Mouse (Mus musculus) testis, adult 2 months (tissue): ENCODE data around the gene Flt1.

Source experiments
- CTCF ChIP-seq: fragments of 200-500 bp; IDR thresholded peaks from 2 replicates; pipeline ENCODE4 v1.5.1; 2012; ENCODE audit warnings: low read depth, mild to moderate bottlenecking, inconsistent platforms, low read length, moderate library complexity; ENCODE audit not compliant: control insufficient read depth, insufficient read depth, insufficient replicate concordance
- POLR2A ChIP-seq: fragments of 200-500 bp; IDR thresholded peaks from 2 replicates; pipeline ENCODE4 v1.6.1; 2012; ENCODE audit warnings: low read depth, mild to moderate bottlenecking, inconsistent platforms, low read length, moderate library complexity; ENCODE audit not compliant: control insufficient read depth

DNA sequence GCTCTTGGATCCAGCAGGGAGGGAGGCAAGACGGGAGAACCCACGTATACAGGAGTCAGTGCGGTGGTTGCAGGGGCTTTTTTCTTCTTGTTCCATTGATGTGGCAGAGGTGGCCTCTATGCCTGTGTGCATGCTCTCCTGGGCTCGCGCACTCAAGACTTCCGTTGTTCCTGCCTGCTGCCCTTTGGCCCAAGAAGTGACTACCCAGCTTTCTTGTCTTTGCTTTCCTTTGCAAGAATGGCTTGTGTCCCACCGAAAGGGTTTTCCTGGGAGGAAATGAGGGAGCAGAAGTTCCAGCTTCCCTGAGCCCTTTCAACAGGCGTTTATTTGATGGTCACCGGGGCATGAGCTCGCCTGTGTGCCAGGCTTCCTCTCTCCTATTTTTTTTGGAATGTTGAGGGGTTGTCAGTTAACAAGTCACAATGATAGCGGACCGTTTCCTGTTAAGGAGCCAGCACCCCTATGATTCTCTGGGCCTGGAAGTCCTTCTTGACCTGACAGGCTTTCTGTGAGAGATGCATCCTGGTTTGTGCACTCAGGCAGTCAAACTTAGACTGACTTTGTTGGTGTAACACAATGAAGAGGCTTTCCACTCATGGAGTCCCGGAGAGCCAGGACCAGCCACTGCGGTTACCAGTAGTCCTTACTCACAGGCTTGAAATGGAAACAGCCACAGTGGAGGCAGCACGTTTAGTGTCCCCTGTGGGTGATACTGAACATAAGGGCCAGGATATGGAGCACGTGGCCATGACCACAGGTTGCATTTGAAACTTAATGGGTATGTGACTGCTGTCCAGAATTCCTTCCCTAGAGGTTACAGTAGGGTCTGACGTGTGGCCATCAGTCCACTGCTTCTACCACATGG is 95.2 kb downstream of the Flt1 start:
- no peak for TF ChIP-seq CTCF
- no peak for TF ChIP-seq POLR2A
